Mouse (Mus musculus) adrenal gland, adult 18-20 months (tissue): ENCODE data around the gene Tapt1. TPM values are rescaled to one million over a fixed set of nuclear protein-coding genes. Genes with fewer than 3 reads are reported as not detected.
A peak's percentile ranks its signal among the peaks of the same experiment; 100 is the strongest.

ENCODE experiments used
- DNase-seq, 2 experiments: peaks; one replicate each; pipeline ENCODE4 v3.0.0; 2021 to 2022; ENCODE audit warnings: low spot score in 2 of 2
- total RNA-seq, 2 experiments: library from RNA; stranded (reverse); gene quantifications; 1 replicate in 1 of 2; 2 replicates in 1 of 2; pipeline ENCODE4 v1.2.3; 2021

The Tapt1 gene
- total RNA-seq, 2 experiments from 2014 or later = 52.9 to 56.8 TPM

DNA sequence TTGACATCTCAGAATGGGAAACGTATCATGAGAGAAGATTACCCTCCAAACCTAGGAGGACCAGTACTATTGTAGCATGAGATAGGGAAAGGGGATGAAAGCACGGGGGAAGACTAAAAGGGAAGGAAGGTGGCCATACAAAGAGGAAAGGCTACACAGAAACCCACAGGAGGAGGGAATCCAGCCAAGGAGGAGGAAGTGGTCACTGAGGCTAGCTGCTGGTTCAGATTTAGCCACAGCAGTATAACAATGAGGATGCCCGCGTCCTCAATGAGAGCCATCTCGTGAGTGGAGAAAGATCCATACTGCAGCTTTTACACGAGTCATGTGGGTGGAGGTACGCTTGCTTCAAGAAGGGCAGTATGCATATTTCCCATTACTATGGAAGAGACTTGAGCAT is 11.8 kb upstream of the Tapt1 start:
- no peak for DNase-seq

DNA sequence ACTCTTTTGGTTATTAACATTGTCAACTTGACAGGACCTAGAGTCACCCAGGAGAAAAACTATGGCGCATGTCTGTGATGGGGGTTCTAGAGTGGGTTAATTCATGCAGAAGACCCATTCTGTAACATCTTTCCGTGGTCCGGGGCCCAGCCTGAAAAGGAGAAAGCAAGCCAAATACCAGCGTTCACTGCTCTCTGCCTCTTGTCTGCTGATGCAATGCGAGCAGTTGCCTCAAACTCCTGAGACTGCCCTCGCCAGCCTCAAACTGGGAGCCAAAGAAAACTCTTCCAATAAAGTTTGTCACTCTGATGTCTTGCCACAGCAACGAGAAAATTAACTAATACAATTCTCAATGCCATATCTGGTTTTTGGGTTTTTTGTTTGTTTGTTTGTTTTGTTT is 8.2 kb upstream of the Tapt1 start:
- no peak for DNase-seq

DNA sequence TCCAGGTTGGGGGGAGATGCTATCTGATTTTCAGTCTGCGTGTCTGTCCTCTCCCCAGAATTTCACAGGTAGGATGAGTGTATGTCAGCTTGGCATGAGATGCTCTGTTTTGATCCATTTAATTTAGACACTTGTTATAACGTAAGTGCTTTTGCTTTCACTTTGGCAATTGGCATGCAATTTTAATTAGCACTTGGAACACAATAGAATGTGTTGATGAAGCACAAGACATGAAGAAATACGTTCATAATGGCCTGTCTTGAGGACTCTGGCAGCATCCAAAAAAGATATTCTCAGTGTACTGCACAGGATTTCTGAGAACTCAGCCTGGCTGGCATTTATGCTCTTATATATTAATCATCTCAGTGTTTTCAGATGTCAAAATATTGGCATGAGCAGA is 7.5 kb upstream of the Tapt1 start:
- no peak for DNase-seq

DNA sequence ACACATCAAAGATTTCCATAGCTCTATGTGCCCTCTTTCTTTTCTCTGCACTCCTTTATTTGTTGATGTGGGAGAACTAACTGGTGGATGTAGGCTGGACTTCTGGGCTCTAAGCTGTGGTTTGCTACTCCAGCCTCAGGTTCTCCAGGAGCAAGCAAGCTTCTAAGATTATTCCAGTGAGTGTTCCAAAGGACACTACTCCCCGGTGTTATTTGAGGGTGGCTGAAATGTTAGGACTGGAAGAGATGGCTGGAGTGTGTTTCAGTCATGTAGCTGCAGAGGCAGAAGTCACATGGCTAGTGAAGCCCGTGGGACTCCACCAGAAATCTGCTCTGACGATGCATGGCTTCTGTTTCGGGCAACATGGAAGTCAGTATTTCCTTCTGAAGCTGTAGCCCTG is 2.3 kb upstream of the Tapt1 start:
- DNase-seq = no peak

DNA sequence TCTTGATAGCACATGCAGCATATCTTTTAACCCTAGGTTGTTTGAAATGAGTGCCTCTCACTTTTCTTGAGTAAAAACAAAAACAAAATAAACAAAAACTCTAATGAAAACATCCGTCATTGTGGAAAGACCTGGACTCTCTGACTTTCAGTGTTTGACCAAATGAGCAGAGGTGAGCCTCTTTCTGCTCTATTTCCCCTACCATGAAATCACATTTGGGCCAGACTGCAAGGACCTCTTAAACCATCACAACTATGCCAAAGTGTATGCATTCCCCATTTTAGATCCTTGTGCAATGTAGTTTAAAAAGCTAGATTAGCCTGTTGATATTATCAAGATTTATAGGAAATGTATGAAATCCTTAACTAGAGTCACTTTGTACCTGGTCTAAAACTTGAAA is 1.9 kb upstream of the Tapt1 start:
- no peak for DNase-seq

DNA sequence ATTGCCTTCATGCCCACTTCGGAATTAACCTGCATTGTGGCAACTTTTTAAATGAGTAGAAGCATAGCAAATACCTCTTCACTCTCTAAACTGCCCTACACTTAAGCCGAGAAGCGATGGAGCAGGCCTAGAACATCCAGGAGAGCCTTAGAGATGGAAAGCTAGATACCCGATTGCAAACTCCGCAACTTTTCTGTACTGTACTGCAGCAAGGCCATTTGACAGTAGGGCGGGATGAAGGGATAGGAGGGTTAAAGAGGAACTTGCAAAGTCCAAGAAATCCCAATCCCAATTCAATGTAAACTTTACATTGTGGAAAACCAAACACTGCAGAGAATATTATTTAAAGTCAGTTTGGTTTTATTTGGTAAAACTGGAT is 1.0 kb upstream of the Tapt1 start:
- no peak for DNase-seq

DNA sequence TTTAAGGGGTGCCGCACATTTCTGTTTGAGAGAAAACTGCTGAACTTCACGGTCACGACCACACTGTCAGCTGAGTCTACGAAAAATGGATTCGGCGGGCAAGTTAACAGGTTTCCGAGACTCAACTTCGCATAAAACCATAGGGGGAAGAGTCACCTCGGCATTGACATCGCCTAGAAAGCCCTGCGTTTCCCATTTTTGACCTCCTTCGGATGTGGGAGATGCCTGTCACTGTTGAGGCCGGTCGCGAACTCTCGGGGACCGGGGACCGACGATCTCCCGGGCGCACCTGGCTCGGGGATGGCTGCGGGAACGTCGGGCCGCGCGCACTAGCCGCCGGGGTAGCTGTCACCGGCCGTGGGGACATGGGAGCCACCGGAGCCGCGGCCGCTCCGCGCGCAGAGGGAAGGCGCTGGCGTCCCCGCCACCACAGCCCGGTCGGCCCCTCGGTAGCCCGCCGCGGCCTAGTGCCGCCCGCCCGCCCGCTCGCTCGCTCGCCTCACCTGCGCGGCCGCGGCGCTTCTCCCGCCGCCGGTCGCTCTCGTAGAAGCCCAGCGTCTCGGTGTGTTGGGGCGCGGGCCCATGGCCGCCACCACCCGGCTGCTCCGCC is 410 bp downstream of the Tapt1 start:
- peak; percentile 43 to 45 for DNase-seq

DNA sequence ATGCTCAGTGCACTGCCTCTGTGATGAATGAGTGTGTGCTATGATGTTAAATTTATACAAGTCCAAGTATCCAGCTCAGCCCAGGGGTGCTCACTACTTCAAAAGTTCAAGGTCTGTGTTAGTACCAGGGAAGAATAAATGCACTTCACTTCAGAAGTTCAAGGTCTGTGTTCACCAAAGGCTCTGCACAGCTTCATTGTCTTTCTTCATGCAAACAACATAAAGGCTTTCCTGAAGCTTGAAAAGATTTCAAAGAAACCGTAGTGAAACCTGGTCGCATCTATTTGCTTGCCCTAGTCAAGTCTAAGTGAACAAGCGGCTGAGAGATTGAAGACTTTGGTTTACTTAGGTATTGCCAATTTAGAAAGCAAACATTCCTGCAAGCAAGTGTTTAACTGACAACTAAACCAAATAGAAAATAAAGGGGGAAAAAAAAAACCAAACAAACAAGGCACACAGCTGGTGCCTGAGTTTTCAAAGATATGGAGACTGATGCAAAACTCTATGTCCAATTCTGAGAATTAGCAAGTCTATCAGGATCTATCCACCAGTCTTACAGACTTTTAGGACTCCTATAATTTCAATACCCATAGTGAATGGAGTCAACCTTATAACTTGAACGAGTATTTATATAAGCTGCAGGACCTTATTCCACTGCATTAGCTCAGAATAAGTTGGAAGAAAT is 1.4 kb downstream of the Tapt1 start:
- no peak for DNase-seq

DNA sequence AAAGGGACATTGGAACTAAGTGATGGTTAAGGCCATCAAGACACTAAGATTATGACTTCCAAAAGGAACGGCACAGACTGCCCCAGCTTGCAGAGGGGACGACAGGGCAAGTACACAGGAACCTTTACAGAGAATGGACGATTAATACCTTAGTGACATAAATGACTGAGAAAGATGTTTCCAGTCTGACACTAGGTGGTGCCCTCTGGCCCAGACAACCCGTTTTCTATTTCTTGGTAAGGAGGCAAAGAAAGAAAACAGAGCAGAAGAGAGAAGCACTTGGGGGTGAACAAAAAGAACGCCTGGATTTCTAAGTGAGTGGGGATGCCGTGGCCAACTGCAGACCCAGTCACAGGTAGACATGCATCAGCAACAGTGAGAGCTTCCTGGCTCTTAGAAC is 2.2 kb downstream of the Tapt1 start:
- no peak for DNase-seq

DNA sequence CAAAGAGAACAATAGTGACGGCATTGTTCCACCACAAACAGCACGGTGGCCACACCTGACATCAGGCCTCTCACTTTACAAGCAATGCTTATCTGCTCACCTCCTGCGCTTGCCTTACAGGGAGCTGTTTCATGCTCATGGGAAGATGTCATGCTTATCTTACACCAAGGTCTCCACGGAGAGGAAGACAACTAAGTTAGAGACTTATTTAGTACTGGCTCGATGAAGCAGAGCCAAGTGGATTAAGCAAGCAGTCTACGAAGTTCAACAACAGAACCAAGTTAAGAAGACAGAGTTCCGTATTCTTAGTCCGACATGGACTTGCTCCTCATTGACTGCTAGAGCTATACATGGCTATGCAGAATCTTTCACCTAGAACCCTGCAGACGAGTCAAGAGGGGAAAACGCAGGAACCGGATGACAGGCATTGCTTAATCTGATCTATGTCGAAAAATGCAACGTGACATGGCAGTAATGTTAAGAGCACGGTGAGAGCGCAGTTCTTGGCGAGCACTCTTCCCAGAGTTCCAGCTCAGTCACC is 3.0 kb downstream of the Tapt1 start:
- DNase-seq = no peak

DNA sequence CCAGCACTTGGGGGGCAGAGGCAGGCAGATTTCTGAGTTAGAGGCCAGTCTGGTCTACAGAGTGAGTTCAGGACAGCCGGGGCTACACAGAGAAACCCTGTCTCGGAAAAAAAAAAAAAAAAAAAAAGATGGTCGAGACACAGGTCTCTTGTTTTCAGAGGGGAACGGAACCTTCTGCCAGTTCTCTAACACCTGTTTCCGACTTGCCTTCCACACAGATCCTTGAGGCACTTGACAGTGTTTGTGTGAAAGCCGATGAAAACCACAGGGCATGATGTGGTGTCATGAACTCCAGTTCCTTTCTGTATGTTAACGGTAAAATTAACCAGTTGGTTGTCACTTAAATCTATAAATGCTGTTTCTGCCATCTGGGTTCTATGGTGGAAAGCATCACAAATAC is 6.0 kb downstream of the Tapt1 start:
- DNase-seq = no peak

DNA sequence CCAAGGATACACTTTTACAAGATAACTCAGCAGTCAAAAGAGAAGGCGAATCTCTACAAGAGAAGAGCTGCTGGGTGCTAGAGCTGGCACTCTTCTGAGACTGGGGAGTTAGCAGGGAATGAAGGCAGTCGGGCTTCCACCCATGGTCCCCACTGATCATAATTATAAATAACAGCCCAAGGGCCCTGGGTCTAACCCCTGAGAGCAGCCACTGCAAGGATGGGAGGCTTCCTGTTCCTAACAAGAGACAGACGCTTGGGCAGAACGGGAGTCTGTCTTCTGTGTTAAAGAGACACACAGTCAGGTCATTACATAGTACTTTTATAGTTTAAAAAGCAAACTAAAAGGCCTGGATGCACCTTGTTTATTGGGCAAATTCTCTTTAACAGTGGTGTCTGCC is 6.6 kb downstream of the Tapt1 start:
- no peak for DNase-seq

DNA sequence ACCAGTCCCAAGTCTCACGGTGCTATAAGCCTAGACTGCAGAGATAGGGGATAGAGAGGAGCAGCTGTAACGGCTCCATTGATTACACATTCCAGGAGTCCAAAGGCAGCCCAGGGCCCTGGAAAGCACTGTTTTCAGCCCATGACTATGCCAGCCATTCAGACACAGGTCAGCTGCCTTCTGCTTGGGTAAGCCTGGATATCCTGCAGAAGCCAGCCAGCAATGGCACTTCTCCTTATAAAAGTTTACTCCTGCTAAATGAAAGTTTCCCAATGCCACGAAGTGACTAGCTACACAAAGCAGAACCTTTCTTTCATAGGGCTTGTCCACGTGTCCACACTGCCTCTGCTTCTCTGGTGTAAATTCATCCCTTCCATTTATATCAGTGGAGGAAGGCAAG is 7.9 kb downstream of the Tapt1 start:
- DNase-seq = no peak

DNA sequence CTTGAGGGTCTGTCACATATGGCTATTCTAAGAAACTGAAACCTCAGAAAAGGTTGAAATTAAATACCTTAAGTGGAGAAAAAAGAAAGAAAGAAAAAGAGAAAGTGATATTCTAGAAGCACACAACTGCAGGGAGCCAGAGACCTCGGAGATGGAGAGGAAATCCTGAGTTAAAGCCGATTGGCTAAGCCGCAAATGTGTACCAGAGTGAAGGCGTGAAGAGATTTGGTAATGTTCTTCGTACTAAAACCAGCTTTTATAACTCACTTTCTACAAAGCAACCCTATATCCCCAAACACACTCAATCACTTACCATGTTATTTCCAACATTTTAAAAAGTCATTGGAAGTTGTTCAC is 8.8 kb downstream of the Tapt1 start:
- no peak for DNase-seq

DNA sequence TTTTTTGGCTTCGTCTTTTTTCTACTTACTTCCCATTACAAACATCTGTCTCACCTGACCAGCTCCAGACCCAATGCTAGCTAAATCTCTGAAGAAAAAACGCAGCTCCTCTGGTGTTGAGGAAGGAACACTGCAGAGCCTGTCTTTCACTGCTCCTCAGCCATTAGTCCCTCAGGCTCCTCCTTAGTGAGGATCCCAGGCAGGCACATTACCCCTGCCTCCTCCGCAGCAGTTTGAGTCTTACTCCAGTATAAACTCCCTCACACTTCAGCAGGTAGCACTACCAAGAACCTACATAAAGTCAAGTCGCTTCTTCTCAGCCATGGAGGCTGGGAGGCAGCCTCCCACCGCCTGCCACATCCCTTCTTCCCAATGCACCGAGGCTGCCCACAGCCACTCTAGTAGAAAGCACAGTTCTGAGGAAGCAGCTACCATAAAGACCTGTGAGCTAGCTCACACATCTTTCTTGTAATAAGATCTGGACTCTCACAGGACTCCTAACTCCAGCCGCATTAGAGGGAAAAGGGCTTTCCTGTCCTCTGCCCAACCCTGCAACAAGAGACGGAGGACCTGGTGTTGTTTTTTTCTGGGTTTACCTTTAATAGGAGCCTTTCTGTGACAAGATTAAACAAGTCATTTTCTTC is 9.3 kb downstream of the Tapt1 start:
- no peak for DNase-seq

DNA sequence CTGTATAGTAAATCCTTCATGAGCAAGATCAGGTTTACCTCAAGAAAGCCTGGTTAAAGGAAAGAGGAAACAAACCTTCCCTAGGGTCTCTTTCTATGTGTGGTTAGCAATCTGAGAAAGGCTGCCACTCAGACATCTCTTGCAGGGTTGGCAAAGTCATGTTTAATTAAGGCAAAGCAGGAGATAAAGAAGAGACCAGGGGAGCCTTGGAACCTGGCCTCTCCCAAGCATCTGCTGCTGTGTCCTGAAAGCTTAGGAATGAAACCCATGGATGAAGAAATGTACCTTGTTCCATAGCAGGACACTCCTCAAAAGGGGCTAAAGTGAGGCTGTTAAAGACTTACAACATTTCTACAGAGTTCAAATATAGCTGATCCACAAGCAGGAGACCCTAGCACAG is 11.3 kb downstream of the Tapt1 start:
- no peak for DNase-seq

DNA sequence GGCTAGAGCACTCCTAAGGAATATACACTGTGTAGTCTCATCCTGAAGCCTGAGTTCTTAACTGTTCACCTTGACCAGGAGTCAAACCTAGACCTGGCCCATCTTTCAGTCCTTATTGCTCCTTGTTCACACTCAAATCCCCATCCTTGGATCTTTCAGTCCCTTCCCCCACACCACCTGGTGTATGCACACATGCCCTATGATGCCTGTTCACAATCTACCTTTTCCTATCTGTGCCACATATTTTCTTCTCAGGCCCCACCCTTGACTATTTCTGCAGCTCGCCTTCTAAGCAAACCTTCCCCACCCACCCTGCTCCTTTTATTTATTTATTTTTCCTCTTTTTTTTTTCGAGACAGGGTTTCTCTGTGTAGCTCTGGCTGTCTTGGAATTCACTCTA is 12.4 kb downstream of the Tapt1 start:
- DNase-seq = no peak

DNA sequence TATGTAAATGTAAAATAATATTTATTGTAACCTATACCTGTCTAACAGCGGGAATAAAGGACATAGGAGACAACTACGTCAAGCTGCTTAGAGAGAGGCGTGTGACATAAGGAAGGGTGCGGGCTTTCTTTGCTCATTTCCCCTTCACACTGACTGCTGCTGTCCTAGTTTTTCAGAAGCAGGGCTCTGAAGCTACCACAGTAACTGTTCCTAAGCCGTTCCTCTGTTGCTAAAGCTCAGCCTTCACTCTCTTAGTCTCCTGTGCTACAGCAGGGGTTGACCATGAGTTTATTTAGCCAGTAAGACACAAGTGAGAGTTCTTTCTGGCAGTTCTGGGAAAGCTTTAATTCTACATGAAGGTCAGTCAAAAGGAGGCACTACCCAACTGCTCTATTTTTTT is 13.0 kb downstream of the Tapt1 start:
- no peak for DNase-seq

DNA sequence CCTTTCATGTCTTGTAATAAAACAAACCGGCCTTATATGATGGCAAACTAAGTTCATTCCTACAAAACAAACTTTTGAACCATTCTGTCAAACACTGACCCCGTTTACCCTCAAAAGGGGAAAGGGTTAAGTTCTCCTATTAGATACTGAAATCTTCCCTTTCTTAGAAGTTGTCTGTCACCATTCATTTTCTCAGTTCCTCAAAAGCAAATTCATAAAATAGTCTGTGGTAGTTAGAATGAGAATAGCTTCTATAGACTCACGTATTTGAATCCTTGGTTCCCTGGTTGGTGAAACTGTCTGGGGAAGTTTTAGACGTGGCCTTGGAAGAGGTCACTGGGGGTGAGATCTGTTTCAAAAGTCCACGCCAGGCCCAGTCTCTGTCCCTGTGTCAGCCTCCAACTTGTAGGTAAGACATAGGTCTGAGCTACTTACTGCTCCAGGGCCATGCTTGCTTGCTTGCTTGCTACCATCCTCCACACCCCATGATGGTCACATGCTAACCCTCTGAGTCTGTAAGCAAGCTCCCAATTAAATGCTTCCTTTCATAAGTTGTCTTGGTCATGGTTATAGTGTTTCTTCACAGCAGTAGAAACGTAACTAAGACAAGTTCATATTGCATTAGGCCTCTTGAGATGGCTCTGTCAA is 14.5 kb downstream of the Tapt1 start:
- no peak for DNase-seq

DNA sequence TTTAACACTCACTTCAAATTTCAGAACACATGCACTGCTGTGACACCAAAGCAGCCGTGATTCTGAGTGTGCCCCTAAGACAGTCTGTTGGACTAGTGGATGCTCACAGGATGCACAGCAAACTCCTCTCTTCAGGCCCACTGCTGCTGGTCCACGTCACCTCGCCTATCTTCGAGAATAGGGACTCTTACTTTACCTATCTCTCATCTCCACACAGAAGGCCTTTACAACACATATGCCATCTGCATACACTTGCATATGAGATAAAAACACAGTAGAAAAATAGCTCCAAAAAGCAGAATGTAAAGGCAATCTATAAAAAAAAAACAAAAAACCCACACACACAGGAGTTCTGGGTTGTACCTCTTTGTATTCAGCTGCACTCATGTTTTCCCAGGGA is 19.1 kb downstream of the Tapt1 start:
- no peak for DNase-seq

DNA sequence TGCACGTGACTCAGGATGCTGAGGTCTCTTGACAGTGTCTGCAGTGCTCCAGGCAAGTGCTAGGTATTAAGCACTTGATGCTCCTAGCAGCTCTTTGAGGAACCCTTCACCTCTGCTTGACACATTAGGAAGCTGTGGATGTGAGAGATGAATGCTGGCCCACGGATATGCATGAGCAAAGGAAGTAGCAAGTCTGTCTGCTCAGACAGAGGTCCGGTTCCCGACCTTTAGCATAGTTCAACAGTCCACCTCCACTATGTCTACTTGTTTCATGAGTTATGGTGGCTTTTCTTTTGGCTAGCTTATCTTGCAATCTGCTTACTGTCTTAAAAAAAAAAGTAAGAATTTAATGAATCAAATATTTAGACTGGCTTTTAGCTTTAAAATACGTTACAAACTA is 19.8 kb downstream of the Tapt1 start:
- DNase-seq = no peak

DNA sequence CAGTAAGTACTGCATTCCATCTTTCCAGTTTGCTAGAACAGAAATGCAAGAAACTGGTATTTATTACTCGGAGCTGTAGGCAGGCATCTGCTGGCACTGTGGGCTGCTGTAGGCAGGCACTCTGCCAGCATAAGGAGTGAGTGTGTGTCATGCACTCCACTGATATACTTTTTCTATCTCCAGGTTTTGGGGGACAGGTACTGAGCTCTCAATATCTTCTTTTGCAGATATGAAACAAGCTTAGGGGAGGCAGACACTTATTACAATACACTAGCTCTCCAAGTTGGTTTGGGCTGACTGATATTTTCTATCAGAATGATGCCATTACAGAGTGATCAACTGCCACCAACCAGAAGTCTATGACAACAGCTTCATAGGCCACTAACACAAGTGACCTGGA is 23.0 kb downstream of the Tapt1 start:
- no peak for DNase-seq
